Mouse (Mus musculus) lung, postnatal 4 days (tissue): ENCODE data around the gene Lypd6b.

Experiments
- DNase-seq, 2 experiments: peaks; one replicate each; pipeline ENCODE4 v3.0.0; 2021

The Lypd6b gene

DNA sequence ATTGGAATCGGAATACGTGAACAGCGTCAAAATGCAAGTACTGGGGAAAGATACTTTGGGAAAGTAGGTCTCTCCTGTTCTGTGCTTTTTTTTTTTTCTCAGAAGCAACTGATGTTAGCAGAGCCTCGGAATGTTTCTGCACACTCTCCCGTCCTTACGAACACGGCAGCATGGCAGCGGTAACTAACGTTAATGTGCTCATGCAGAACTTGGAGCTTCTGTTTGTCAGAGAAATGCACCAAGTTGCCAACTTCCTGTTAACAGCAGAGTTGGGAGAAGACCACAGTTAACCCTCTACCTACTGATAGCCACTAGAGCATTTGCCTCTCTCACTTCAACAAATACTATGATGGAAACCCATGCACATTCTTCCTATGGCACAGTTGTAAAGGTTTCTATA lies 93.0 kb downstream of the Lypd6b start:
- DNase-seq = no peak

DNA sequence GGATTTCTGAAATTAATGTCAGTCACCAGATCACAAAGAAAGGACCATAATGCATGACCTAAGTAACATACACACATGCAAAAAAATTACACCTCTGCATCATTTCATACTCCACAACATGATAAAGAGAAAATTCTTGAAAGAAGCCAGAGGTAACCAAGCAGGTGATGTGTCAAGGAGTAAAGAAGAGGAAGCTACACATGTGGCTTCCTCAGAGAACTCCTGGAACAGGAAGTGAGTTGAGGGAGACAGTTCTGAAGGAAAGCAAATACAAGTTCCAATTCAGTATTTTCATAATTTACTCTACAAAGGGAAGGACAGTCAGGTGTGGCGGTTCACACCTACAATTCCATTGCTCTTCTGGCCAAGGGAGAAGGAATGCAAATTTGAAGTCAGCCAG lies 93.5 kb downstream of the Lypd6b start:
- DNase-seq = no peak

DNA sequence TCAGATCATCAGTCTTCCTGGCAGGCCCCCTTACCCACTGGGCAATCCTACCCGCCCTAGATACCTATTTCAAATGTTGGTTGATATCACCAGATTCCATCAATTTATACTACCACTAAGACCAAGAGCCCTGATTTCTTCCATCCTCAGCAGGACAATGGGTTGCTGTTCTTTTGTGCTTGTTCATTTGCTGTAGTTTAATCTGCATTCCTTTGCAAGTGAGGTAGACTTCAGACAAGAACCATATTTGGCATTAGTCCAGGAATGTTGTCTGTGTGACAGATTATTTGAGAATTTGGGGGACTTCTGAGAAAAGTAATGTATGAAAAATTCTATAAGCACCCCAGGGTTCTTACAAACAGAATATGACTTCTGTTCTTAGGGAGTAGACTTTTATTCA lies 95.0 kb downstream of the Lypd6b start:
- DNase-seq = no peak

DNA sequence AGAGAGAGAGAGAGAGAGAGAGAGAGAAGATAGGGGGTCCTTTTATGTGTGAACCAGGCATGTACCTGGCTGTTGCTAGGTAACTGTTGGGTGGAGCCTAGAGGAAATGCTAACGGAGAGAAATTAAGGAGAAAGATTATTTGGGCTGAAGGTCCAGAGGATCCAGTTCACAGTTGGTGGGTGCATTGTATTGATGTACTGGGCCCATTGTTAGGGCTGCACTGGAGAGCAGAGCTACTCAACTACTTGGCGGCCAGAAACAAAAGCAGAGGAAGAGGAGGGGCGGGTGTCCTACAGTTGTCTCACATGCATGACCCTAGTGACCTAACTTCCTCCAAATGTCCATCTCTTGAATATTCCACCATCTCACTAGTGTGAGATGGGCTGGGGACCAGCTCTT lies 96.5 kb downstream of the Lypd6b start:
- DNase-seq = no peak

DNA sequence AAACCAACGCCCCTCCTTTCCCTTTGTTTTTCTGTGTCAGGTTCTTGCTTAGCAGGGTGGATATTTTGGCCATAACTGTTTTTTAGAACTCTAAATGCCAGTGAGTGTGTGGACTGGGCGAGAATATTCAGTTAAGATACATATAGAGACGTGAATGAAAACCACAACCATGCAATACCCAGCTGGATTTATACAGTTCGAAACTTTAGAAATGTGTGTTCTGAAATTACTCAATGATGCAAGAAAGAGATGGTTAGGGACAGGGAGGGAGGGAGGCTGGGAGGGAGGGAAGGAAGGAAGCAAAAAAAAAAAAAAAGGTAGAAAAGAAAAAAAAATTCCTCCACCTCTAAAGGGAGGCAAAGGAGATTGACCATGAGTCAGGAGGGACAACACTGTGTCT lies 98.7 kb downstream of the Lypd6b start:
- DNase-seq = no peak

DNA sequence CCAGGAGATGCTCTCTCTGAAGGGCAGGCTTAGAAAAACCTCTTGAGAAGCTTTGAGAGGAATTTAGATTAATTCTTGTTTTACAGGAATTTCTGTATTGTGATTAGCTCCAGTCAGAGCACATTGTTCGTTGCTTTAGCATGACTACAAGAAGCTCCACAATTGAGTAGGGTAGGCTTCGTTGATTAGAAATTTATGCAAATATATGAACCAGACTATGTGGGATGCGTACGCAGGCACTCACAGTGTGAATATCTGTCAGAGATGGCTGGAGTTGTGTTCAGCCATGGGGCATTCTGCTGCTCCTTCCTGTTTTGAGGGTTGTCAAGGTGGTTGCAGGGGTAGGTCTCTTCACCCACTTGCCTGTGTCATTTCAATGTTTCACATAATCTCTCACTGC lies 100.9 kb downstream of the Lypd6b start:
- no peak for DNase-seq

DNA sequence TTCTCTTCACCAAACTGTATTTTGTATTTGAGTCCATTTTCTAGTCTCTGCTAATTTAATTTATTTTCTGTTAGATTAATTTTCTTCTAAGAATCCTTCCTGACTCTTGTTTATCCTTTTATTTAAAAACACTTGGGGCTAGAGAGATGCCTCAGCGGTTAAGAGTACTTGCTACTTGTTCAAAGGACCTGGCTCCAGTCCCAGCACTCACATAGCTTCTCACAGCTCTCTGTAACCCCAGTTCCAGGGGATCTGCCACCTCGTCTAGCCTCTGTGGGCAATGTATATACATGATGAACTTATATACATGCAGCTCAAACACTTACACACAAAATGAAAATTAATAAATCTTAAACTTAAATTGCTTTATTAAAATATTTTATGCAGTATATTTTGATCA lies 103.2 kb downstream of the Lypd6b start:
- DNase-seq = no peak

DNA sequence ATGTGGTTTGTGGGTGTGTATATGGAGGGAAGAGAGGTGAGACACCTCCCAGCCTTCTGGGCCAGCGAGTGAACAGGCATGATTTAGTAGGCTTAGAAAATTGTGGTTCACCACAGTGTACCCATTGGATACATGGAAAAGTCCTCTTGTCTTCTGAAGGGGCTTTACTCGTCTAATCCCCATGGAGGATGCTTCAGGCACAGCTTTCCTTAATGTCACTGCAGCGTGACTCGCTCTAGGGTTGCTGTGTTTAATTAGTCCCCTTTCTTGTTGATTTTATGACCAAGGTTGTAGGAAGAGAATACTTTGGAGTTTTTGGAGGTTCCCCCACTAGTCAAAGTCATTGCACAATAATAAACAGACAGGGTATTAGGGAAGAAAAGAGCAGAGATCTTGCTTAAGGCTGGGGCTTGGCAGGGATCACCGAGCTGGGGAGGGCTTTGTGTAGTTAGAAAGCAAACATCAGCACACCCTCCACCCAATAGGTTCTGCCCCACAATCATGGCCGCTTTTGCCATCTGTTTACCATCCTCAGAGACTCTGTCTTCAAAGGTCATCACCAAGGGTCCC lies 122.4 kb downstream of the Lypd6b start:
- DNase-seq = no peak

DNA sequence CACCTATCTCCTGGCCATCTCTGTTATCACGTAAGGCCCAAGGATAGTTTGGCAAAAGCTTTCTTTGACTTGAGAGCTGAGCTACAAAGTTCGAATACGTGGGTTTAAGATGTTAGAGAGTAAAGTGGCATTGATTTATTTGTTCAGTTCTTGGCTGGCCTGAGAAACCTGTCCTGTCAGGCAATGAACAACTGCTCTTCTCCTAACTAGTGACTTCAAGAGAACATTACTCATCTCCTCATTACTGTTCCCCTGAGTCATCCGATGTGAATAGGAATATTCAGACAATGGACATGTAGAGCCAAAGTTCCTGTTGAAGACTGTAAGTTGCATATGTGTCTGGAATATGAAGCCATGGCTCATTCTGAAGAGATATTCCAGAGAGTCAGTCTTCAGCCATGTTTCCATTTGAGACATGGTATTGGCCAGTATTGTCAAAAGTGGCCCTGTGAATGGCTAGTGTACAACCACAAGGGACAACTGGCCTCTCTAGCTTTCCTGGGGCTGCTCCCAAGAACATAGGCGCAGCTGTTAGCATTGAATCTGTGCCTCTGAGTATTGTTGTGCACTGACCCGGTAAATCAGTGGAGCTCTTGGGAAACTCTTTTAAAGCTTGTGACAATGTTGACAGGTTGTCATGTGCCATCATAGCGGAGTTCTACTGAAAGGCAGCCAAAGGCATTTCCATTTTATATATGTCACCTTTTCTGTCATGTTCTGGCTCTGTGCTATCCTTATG lies 124.0 kb downstream of the Lypd6b start:
- no peak for DNase-seq

DNA sequence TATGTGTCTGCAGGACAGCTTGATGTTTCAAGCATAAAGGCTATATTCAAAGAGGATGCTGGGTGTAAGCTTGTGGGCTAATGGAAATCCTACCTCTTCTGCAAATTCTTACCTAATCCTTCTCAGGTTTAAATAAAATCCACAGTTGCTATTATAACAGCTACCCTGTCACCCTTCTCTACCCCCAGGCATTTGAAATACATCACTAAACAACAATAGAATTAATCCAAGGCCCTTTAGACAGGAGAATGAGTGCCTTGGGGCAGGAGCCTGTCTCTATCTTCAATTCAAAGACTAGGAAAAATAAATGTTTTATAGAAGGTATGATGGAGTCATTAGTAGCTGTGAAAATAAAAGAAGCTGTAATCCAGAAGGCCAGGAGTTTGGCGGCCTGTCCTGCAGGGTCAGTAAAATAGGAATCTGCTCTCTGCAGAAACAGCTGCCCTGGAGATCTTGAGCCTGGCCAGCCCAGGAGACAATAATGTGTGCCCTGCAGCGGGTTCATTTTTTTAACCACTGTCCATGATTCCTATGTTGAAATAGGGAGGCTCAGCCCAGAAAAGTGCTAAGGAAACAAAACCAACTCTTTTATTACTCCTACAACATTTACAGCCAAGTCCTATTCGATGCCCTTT lies 124.9 kb downstream of the Lypd6b start:
- DNase-seq = no peak

DNA sequence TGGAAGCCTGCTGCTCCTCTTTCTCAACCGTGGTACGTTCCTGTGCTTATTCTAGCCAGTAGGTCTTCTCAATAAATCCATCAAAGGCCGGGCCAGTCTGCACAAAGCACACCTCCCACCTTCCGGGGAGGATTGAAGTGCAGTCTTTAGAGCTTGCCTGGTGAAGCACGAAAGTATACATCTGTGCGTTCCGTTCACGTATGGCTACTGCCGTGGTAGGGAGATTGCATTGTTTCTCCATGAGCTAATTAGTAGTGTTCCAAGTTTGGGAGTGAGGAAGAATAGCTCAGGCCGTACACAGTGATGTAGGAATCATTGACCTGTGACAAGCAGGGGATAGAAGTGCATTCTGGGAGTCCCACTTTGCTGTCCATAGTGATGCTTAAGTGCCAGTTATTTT lies 130.0 kb downstream of the Lypd6b start:
- DNase-seq = no peak

DNA sequence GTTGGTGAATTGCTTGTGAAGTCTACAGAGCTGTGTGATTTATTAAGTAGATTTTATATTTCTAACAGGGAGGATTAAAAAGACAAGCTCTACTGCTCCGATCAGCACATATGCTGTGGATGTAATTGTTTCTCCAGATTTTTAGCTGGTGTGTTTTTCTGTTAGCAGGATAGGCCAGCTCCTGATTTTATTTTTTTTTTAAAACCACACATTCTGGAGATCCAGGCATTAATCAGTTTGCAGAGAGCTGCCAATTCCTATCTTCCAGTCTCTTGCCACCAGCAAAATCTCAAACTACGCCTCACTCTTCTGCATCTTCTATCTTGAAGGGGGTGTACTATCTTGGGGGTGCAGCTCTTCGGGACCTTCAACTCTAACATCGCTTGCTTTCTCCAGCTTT lies 130.6 kb downstream of the Lypd6b start:
- DNase-seq = no peak

DNA sequence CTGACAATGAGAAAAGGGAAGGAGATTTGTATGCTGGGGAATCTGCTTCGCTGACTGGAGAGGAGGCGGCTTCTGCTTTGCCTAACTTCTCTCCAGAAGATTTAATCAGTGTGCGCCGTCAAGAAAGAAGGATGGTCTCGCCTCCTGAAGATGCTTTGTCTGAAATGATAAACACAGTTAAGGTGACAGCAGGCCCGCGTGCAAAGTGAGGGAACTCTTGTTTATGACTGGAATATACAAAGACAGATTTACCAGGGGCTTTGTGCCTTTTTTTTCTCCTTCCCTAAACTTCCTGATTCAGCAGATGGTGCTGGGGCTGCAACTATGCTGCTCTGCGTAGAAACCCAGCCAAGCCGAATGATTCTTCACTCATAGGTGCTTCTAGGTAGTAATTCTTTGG lies 131.2 kb downstream of the Lypd6b start:
- no peak for DNase-seq

DNA sequence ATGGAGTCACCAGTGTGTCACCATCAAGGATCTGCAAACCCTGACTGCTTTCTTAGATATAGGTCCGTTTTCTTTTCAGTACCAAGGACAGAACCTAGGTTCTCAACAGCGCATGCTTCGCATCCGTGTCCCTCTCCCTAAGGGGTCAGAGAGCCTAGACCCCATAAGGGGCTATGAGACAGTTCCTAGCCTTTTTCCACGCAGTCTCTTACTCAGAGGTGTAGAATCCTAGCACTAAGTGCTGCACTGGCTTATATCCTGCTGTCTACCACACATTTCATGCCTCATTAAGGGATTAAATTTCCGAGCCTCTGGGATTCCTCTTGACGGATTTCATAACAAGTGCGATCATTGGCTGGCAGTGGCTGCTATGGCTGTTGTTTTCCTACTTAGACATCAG lies 134.5 kb downstream of the Lypd6b start:
- no peak for DNase-seq

DNA sequence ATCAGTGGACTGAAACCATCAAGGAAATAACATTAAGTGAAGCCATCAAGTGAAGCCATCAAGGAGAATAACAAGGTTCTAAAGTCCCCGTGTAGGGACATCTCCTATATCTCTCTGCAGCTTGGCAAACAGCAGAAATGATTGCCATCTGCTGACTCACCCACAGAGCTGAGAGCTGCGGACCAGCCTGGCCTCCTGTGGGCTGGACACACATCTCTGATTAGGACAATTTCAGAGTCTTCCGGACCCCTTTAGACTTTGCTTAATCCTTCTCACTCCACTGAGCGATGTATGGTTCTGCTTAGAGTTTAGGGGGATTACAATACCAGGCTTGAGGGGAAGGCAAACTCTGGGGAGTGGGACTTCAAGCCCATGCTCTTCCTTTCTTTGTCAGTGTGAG lies 135.3 kb downstream of the Lypd6b start:
- no peak for DNase-seq

DNA sequence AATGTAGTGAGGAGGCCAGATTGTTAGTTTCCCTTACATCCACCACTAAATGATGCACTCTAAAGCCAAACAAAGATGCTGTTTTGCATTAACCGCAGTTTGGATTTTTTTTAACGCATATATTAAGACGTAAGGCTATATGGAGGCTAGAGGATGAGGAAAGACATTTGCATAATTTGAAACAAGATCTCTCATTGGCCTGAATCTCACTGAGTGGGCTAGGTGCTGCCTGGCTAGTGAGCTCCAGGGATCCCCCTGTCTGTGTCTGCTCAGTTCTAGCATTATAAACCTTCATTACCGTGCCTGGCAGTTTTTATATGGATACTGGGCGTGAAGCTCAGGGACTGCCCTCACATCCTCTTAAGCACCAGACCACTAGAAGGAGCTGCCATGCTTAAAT lies 138.7 kb downstream of the Lypd6b start:
- DNase-seq = no peak

DNA sequence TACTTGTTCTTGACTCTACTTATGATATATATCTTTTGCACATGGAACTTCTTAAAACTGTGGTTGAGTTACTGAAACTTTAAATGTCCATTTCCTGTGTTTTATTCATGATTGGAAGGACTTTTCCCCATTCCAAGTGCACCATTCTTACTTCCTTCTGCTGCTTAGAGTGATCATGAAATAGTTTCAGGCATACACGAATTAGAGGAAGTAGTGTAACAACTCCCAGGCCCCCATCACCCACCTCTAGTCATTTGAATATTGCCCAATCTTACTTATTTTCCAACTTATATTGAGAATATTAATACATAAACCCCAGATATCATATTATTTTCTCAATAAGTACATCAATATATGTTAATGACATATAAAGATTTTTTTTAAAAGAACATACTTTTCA lies 139.9 kb downstream of the Lypd6b start:
- DNase-seq = no peak

DNA sequence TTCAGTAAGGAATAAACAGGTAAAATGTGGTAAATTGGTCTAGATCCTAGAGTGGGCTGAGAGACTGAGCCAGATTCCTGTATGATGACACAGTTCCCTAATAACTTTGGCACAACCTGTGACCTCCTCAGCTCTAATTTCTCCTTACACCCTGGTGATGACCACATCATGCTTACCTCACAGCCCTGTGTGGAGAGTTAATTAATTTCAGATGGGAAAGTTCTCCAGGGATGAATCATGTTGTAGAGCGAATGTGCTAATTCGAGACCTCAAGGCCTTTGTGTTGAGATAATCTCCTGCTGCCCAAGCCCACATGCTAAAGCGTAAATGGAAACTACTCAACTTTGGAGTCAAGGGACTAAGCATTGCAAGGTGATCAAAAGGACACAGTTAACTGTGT lies 142.4 kb downstream of the Lypd6b start:
- no peak for DNase-seq

DNA sequence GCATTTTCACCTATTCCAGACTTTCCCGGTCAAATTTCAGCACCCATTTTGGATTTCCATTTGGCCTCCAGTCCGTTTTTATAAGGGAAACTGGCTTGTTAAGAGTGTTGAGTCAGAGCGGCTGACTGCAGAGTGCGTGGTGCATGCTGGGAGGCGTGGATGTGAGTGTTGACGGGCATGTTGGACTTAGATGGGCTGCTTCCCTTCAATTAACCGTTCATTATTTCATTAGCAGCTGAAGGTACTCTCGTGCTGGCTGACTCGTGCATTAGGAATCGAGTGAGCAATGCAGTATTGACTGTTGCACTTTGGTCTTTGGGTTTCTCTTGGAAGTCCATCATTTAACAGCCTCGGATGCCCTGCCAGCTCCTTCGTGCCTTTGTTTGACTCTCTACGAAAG lies 150.1 kb downstream of the Lypd6b start:
- no peak for DNase-seq

DNA sequence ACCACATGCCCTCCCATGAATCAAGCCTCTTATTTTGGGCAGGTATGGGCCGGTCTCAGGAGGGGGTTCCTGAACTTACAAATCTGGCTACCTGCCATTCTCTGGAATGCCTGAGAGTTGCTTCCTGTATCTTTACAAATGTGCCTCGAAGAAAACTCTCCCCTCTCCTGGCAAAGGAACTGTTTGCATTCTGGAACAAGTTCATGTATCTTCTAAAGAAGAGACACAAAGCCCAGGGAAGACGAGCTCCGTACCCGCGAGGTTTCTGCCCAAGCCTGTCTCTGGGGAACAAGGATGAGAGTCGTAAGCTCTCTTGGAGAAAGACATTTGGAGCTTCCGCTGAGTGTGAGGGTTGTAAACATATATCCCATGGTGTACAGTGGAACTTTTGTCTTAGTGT lies 150.8 kb downstream of the Lypd6b start:
- no peak for DNase-seq

DNA sequence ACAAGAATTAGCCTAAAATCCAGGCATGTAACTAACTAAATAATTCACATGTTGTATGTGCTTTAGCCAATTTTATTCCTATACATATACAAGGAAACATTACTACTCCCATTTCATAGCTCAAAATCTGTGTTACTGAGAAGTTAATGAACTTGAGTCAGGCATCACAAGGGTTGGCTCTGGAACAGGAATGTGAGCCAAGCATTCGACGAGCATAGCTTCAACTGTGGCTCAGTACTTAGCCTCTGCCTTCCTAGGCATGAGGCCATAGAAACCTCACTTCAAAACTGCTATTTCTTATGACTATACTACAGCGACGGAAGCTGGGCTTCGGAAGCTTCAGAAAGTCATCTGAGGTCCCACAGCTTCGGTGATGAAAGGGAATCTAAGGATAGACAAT lies 152.9 kb downstream of the Lypd6b start:
- no peak for DNase-seq

DNA sequence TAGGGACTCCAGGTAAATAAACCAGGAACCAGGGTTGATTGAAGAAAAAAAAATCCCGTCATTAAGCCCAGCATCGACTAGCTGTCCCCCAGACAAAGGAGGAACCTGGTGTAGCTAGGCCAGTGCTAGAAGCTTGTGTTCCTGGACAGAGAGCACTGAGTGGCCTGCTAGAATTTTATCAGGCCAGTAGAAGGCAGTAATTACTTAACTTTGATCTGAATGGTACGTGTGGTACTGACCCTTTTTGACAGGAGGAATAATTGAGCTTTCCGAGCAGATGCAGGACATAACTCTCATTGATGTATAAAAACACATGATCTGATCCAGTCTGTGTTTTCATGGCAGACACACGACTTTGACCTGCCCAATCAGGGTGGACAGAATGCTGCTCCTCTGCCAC lies 154.6 kb downstream of the Lypd6b start:
- DNase-seq = no peak

DNA sequence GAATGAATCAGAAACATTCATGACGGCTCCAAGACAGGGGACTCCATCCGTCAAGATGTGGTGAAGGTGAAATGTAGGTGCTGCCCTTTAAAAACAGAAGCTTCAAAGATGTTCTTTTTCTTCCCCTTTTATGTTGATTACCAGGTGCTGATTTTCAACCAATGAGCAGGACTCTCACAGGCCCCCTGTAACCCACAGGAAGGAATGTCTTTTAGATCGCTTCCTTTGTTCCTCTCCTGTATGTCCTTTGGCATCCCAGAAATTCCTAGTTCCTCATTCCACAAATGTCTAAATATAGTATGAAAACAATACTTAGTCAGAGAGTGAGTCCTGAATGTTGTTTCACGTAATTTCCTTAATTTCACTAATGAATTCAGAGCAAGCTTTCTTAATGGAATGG lies 164.2 kb downstream of the Lypd6b start:
- DNase-seq = no peak

DNA sequence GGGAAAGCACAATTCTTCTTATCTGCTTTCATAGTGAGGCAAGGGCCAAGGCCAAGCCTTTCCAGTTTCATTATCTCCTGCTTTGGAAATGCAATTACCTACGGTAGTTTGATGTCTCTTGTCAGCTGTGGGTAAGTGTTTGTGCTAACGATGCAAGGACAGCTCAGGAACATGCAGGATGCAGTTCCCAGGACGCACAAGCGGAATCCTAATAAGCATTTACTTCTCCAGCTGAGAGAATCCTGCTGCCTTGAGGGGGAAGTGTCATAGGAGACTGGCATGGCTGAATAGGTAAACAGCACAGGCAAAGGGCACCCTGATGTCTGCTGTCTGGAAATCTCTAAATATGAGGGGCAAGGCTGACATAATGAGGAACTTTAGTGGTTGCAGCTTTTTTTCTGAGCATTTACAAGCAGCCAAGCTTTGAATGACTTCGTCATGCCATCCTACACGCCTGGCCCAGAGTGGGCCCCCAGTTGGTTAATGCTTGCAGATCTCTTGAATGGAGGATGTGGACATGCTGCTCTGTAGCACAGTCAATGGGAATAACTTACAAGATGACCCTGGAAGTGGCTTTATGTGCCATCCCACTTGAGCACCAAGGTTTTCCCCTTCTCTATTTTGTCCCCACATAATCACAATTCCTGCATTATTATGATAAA lies 165.3 kb downstream of the Lypd6b start:
- no peak for DNase-seq
